Mouse (Mus musculus) hindbrain, embryonic 16.5 days (tissue): Measurements from ENCODE around the gene Gm572. TPM values are rescaled to one million over a fixed set of nuclear protein-coding genes. Genes with fewer than 3 reads are reported as not detected.

Source experiments
- ATAC-seq: fragments of 200-750 bp; cut with Nextera tagmentation; 2 replicates; pipeline ENCODE4 v1.8.0; 2017; ENCODE audit warnings: moderate TSS enrichment, moderate library complexity
- H3K27ac ChIP-seq: fragments of 300-500 bp; sonication (generic); 2 replicates; pipeline ENCODE4 v1.5.1; 2014; ENCODE audit warnings: low read depth, mild to moderate bottlenecking, control low read depth, low read length, moderate library complexity
- H3K27me3 ChIP-seq: fragments of 300-500 bp; sonication (generic); replicated peaks from 2 replicates; pipeline ENCODE4 v1.6.1; 2014; ENCODE audit warnings: low read length; ENCODE audit not compliant: control insufficient read depth, insufficient read depth
- H3K36me3 ChIP-seq: fragments of 300-500 bp; sonication (generic); 2 replicates; pipeline ENCODE4 v1.6.1; 2014; ENCODE audit warnings: mild to moderate bottlenecking, low read length, moderate library complexity, mixed read lengths; ENCODE audit not compliant: control insufficient read depth, insufficient read depth
- H3K4me1 ChIP-seq: fragments of 300-500 bp; sonication (generic); 2 replicates; pipeline ENCODE4 v1.6.1; 2014; ENCODE audit warnings: low read depth, low read length; ENCODE audit not compliant: control insufficient read depth, insufficient read depth
- H3K4me2 ChIP-seq: fragments of 300-500 bp; sonication (generic); 2 replicates; pipeline ENCODE4 v1.6.1; 2014; ENCODE audit warnings: mild to moderate bottlenecking, low read length, control low read depth, moderate library complexity
- H3K4me3 ChIP-seq: fragments of 300-500 bp; sonication (generic); 2 replicates; pipeline ENCODE4 v1.5.1; 2014; ENCODE audit warnings: mild to moderate bottlenecking, low read length, control low read depth, moderate library complexity
- H3K9ac ChIP-seq: fragments of 300-500 bp; sonication (generic); 2 replicates; pipeline ENCODE4 v1.6.1; 2014; ENCODE audit warnings: low read depth, mild to moderate bottlenecking, control low read depth, low read length, moderate library complexity
- H3K9me3 ChIP-seq: fragments of 300-500 bp; sonication (generic); 2 replicates; pipeline ENCODE4 v1.6.1; 2014; ENCODE audit warnings: mild to moderate bottlenecking, low read length, moderate library complexity; ENCODE audit not compliant: control insufficient read depth
- WGBS: fragments of 180-500 bp; shearing (Covaris S2); extraction: QIAGEN DNeasy Blood & Tissue Kit; methylation state at CpG from one replicate; pipeline ENCODE4 v1.1.7; 2014; 5-methylcytosine and 5-hydroxymethylcytosine counted together
- polyA plus RNA-seq: library from polyadenylated mRNA; unstranded; fragments of >200 nt; fragmentation: Nextera tagmentation; extraction: Ambion mirVana; gene quantifications from 2 replicates; pipeline ENCODE4 v1.2.1, GENCODE M21; 2015

The Gm572 gene
- polyA plus RNA-seq, 1 experiment from 2014 or later, result not detected

- Histone ChIP-seq H3K4me2 (no peak overlapping the region), H3K9ac (no peak overlapping the region), H3K4me3 (no peak overlapping the region), H3K27ac (no peak overlapping the region), H3K4me1 (no peaks in the 10 kb centered on the region), H3K9me3 (no peaks in the 10 kb centered on the region), H3K27me3 (no peaks in the 10 kb centered on the region), H3K36me3 (no peaks in the 10 kb centered on the region)
- ATAC-seq, result no peak
- 68% methylated on average over 2 of the region's 2 CpGs for whole genome bisulfite sequencing
Observed at GRCm38 (mm10) chr4:148633395-148634061, 9.6 kb upstream of the Gm572 start.

GRCm38 (mm10) chr4:148635309-148635708 is 7.8 kb upstream of the Gm572 start:
- H3K9ac ChIP-seq, result no peak overlapping the region
- H3K4me3 ChIP-seq, result no peak overlapping the region
- no peak for ATAC-seq
- no peaks in the 10 kb centered on the region for H3K27me3 ChIP-seq
- no peaks in the 10 kb centered on the region for H3K36me3 ChIP-seq
- no peaks in the 10 kb centered on the region for H3K4me1 ChIP-seq
- no peak overlapping the region for H3K27ac ChIP-seq
- WGBS, result 77% methylated on average over 2 of the region's 2 CpGs
- no peaks in the 10 kb centered on the region for H3K9me3 ChIP-seq
- H3K4me2 ChIP-seq, result no peak overlapping the region

GRCm38 (mm10) chr4:148638302-148638701 is 4.8 kb upstream of the Gm572 start:
- no peaks in the 10 kb centered on the region for H3K9me3 ChIP-seq
- no peak overlapping the region for H3K4me2 ChIP-seq
- H3K27me3 ChIP-seq, result no peaks in the 10 kb centered on the region
- no peaks in the 10 kb centered on the region for H3K36me3 ChIP-seq
- no peak overlapping the region for H3K9ac ChIP-seq
- no peak for ATAC-seq
- H3K27ac ChIP-seq, result no peak overlapping the region
- 64% methylated on average over 9 of the region's 9 CpGs for WGBS
- H3K4me1 ChIP-seq, result no peaks in the 10 kb centered on the region
- H3K4me3 ChIP-seq, result no peak overlapping the region

GRCm38 (mm10) chr4:148639455-148639854 is 3.7 kb upstream of the Gm572 start:
- no peak overlapping the region for H3K4me2 ChIP-seq
- H3K27me3 ChIP-seq, result no peaks in the 10 kb centered on the region
- no peak for ATAC-seq
- no peak overlapping the region for H3K27ac ChIP-seq
- peaks cover 4% of the 10 kb centered on the region; the same call in 1 of the 2 replicates for H3K4me1 ChIP-seq
- H3K9ac ChIP-seq, result no peak overlapping the region
- H3K9me3 ChIP-seq, result no peaks in the 10 kb centered on the region
- H3K4me3 ChIP-seq, result no peak overlapping the region
- WGBS, result 87% methylated on average over 2 of the region's 2 CpGs
- no peaks in the 10 kb centered on the region for H3K36me3 ChIP-seq

- no peak overlapping the region for H3K4me3 ChIP-seq
- ATAC-seq, result no peak
- no peaks in the 10 kb centered on the region for H3K27me3 ChIP-seq
- H3K4me1 ChIP-seq, result peaks cover 4% of the 10 kb centered on the region; the same call in 1 of the 2 replicates
- H3K9ac ChIP-seq, result no peak overlapping the region
- no peak overlapping the region for H3K27ac ChIP-seq
- H3K9me3 ChIP-seq, result no peaks in the 10 kb centered on the region
- H3K4me2 ChIP-seq, result no peak overlapping the region
- 83% methylated on average over 5 of the region's 5 CpGs for WGBS
- no peaks in the 10 kb centered on the region for H3K36me3 ChIP-seq
Observed at GRCm38 (mm10) chr4:148641121-148641520, 2.0 kb upstream of the Gm572 start.

- Histone ChIP-seq H3K27me3 (no peaks in the 10 kb centered on the region), H3K36me3 (no peaks in the 10 kb centered on the region), H3K4me1 (peaks cover 4% of the 10 kb centered on the region; the same call in 1 of the 2 replicates), H3K4me2 (peak overlapping the region; percentile 46), H3K4me3 (no peak overlapping the region), H3K9me3 (no peaks in the 10 kb centered on the region), H3K27ac (no peak overlapping the region), H3K9ac (no peak overlapping the region)
- no peak for ATAC-seq
- 9% methylated on average over 9 of the region's 9 CpGs for WGBS
Observed at GRCm38 (mm10) chr4:148644157-148644511, 1.0 kb downstream of the Gm572 start.

- H3K9me3 ChIP-seq, result no peaks in the 10 kb centered on the region
- no peak overlapping the region for H3K4me3 ChIP-seq
- ATAC-seq, result no peak
- H3K36me3 ChIP-seq, result no peaks in the 10 kb centered on the region
- 90% methylated on average over 6 of the region's 6 CpGs for WGBS
- H3K27me3 ChIP-seq, result no peaks in the 10 kb centered on the region
- peaks cover 4% of the 10 kb centered on the region; the same call in 1 of the 2 replicates for H3K4me1 ChIP-seq
- H3K9ac ChIP-seq, result no peak overlapping the region
- H3K4me2 ChIP-seq, result no peak overlapping the region
- H3K27ac ChIP-seq, result no peak overlapping the region
Observed at GRCm38 (mm10) chr4:148644926-148645325, 1.8 kb downstream of the Gm572 start.

GRCm38 (mm10) chr4:148646616-148647015 is 3.5 kb downstream of the Gm572 start:
- Histone ChIP-seq H3K27me3 (no peaks in the 10 kb centered on the region), H3K36me3 (no peaks in the 10 kb centered on the region), H3K4me1 (peaks cover 4% of the 10 kb centered on the region; the same call in 1 of the 2 replicates), H3K4me2 (no peak overlapping the region), H3K27ac (no peak overlapping the region), H3K9me3 (no peaks in the 10 kb centered on the region), H3K9ac (no peak overlapping the region), H3K4me3 (no peak overlapping the region)
- 0 out of 2 replicates have a peak, but pooled peaks have one; percentile 20 for ATAC-seq
- WGBS, result 51% methylated on average over 11 of the region's 11 CpGs

- H3K9me3 ChIP-seq, result no peaks in the 10 kb centered on the region
- WGBS, result 73% methylated on average over 3 of the region's 3 CpGs
Observed at GRCm38 (mm10) chr4:148649309-148649708, 6.2 kb downstream of the Gm572 start.

More at GRCm38 (mm10) chr4:148649309-148649708, 6.2 kb downstream of the Gm572 start:
- Histone ChIP-seq H3K4me1 (no peaks in the 10 kb centered on the region; the same call in 1 of the 2 replicates), H3K4me3 (no peak overlapping the region), H3K36me3 (no peaks in the 10 kb centered on the region), H3K9ac (no peak overlapping the region), H3K4me2 (no peak overlapping the region), H3K27ac (no peak overlapping the region), H3K27me3 (no peaks in the 10 kb centered on the region)
- no peak for ATAC-seq
